ENCODE assay signal across 15 mouse cellular contexts in the genomic region with DNA sequence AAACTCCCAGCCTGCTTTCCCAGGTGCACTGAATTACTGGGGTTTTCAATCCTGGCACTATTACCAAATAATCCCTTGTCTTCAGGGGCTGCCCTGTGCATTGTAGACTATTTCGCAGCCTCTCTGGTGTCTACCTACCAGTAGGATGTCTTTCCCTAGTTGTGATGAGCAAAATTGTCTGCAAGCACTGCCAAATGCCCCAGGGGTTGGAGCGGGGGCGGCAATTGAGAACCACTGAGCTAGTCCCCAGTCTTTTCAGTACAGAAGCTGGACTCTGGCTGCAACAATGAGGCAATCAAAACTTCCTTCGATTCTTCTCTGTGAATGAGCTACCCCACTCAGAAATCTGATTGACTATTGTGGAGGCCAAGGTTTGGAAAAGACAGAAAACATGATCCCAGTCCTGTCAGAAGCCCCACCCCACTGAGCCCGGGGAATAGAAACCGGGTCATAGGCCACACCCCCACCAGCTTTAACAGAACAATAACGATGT. TPM values are rescaled to one million over a fixed set of nuclear protein-coding genes. Genes with fewer than 3 reads are reported as not detected.
DNase-seq lines count a peak whose midpoint lies in the region; ATAC-seq lines count a peak whose summit lies in the region.
"Had no signal": no experiment of that assay in that cellular context is flagged by ENCODE, and none has a peak within 500 bp of the region (broad histone marks: within the 10 kb centered on the region; RNA-seq: fewer than 3 reads in every experiment).

No protein-coding gene starts in this region.

- H3K4me1 ChIP-seq in heart, embryonic 11.5 days (ENCODE audit: control insufficient read depth, insufficient read depth, low read length) = no peaks in the 10 kb centered on the region
- peaks cover 8% of the 10 kb centered on the region for H3K4me1 ChIP-seq in midbrain, embryonic 15.5 days
- H3K4me1 ChIP-seq in midbrain, embryonic 13.5 days (replicated peaks) = peaks cover 13% of the 10 kb centered on the region
- H3K4me1 ChIP-seq: liver, embryonic 15.5 days had no signal

- DNase-seq in cerebellum, adult 18-20 months = peak; percentile 44 to 56
- no peak for DNase-seq in cerebellum, postnatal 4 days (ENCODE audit: low spot score in 2 of 2)
- DNase-seq in heart, adult 11 months = peak; percentile 93
- no peak for DNase-seq in layer of hippocampus, postnatal 36 days
- DNase-seq: cerebellum, adult 9-10 months had no signal

- ATAC-seq in heart, embryonic 11.5 days (replicated peaks; ENCODE audit: insufficient number of reproducible peaks, low FRiP score, low TSS enrichment) = no peak
- peak; percentile 48; the same call in 1 of the 2 replicates for ATAC-seq in midbrain, embryonic 15.5 days (replicated peaks)
- ATAC-seq in midbrain, embryonic 13.5 days = no peak
- no peak for ATAC-seq in inflammation-experienced regulatory T-cells, adult 6 months
- ATAC-seq: Patski had no signal

- no peaks in the 10 kb centered on the region for H3K9me3 ChIP-seq in heart, embryonic 11.5 days (replicated peaks; ENCODE audit: control insufficient read depth, low read length)
- no peaks in the 10 kb centered on the region for H3K9me3 ChIP-seq in midbrain, embryonic 15.5 days
- H3K9me3 ChIP-seq in midbrain, embryonic 13.5 days = no peaks in the 10 kb centered on the region
- H3K9me3 ChIP-seq: embryonic facial prominence, embryonic 13.5 days; limb, embryonic 13.5 days; liver, embryonic 15.5 days had no signal

- 69% methylated on average over 7 of the region's 7 CpGs for WGBS in heart, embryonic 11.5 days (ENCODE audit: insufficient replicate concordance)
- 50% methylated on average over 7 of the region's 7 CpGs for WGBS in midbrain, embryonic 15.5 days
- 53% methylated on average over 7 of the region's 7 CpGs for WGBS in midbrain, embryonic 13.5 days

- H3K27me3 ChIP-seq in heart, embryonic 11.5 days (ENCODE audit: control insufficient read depth, insufficient read depth, low read length) = no peaks in the 10 kb centered on the region; the same call in 1 of the 2 replicates
- no peaks in the 10 kb centered on the region for H3K27me3 ChIP-seq in midbrain, embryonic 15.5 days (replicated peaks)
- H3K27me3 ChIP-seq in midbrain, embryonic 13.5 days = no peaks in the 10 kb centered on the region
- H3K27me3 ChIP-seq: embryonic facial prominence, embryonic 13.5 days; limb, embryonic 13.5 days; Patski had no signal

- no peak overlapping the region for H3K9ac ChIP-seq in heart, embryonic 11.5 days (ENCODE audit: low read depth, low read length)
- no peak overlapping the region for H3K9ac ChIP-seq in midbrain, embryonic 15.5 days
- H3K9ac ChIP-seq in midbrain, embryonic 13.5 days (replicated peaks) = no peak overlapping the region
- H3K9ac ChIP-seq: embryonic facial prominence, embryonic 13.5 days; limb, embryonic 13.5 days; liver, embryonic 15.5 days had no signal

- H3K36me3 ChIP-seq in heart, embryonic 11.5 days (ENCODE audit: control insufficient read depth, insufficient read depth, low read length) = no peaks in the 10 kb centered on the region
- H3K36me3 ChIP-seq in midbrain, embryonic 15.5 days (replicated peaks) = no peaks in the 10 kb centered on the region
- H3K36me3 ChIP-seq in midbrain, embryonic 13.5 days = no peaks in the 10 kb centered on the region
- H3K36me3 ChIP-seq: embryonic facial prominence, embryonic 13.5 days; limb, embryonic 13.5 days; liver, embryonic 15.5 days had no signal

- H3K4me2 ChIP-seq in heart, embryonic 11.5 days = no peak overlapping the region
- no peak overlapping the region for H3K4me2 ChIP-seq in midbrain, embryonic 15.5 days
- no peak overlapping the region for H3K4me2 ChIP-seq in midbrain, embryonic 13.5 days (replicated peaks)
- H3K4me2 ChIP-seq: embryonic facial prominence, embryonic 13.5 days; limb, embryonic 13.5 days; liver, embryonic 15.5 days had no signal

- H3K27ac ChIP-seq in heart, embryonic 11.5 days (ENCODE audit: low read depth, low read length) = no peak overlapping the region
- H3K27ac ChIP-seq in midbrain, embryonic 15.5 days = no peak overlapping the region
- no peak overlapping the region for H3K27ac ChIP-seq in midbrain, embryonic 13.5 days
- H3K27ac ChIP-seq: limb, embryonic 13.5 days; liver, embryonic 15.5 days had no signal

- no peak overlapping the region for H3K4me3 ChIP-seq in heart, embryonic 11.5 days (ENCODE audit: low read depth, low read length)
- no peak overlapping the region for H3K4me3 ChIP-seq in midbrain, embryonic 15.5 days
- no peak overlapping the region for H3K4me3 ChIP-seq in midbrain, embryonic 13.5 days (replicated peaks)
- H3K4me3 ChIP-seq: embryonic facial prominence, embryonic 13.5 days; layer of hippocampus, adult 2 months; limb, embryonic 13.5 days; liver, embryonic 15.5 days had no signal

RNA-seq across cellular contexts. Expression of gene Abcc12, which starts 45.4 kb away (rescaled TPM):
- polyA plus RNA-seq in heart, embryonic 11.5 days (2014; fragmentation: Nextera tagmentation; extraction: Ambion mirVana) = not detected in 2 replicates
- 0.06 and 0.15 TPM in 2 replicates for polyA plus RNA-seq in midbrain, embryonic 15.5 days (2015; fragmentation: Nextera tagmentation; extraction: Ambion mirVana)
- 0.05 and 0.14 TPM in 2 replicates for polyA plus RNA-seq in midbrain, embryonic 13.5 days (2015; fragmentation: Nextera tagmentation; extraction: Ambion mirVana)
- total RNA-seq in layer of hippocampus, postnatal 36 days (2021) = under 1 TPM; 0.40 to 0.53 TPM
- not detected for polyA plus RNA-seq in inflammation-experienced regulatory T-cells, adult 6 months (2017; shearing (Covaris generic))
- polyA plus RNA-seq: heart, postnatal 0 days; liver, embryonic 15.5 days had no signal

Comparison
In these comparisons a context has a peak if more than half of its experiments do, and no peak if none do; other contexts are left out.
1. DNase-seq: peak in cerebellum, adult 18-20 months (2 of 2) and heart, adult 11 months (single experiment); none in cerebellum, postnatal 4 days (0 of 2) and layer of hippocampus, postnatal 36 days (0 of 2).